Mouse (Mus musculus): ENCODE results near the gene Cep350.
A peak's percentile ranks its signal among the peaks of the same experiment; 100 is the strongest.

Cep350 gene

DNA sequence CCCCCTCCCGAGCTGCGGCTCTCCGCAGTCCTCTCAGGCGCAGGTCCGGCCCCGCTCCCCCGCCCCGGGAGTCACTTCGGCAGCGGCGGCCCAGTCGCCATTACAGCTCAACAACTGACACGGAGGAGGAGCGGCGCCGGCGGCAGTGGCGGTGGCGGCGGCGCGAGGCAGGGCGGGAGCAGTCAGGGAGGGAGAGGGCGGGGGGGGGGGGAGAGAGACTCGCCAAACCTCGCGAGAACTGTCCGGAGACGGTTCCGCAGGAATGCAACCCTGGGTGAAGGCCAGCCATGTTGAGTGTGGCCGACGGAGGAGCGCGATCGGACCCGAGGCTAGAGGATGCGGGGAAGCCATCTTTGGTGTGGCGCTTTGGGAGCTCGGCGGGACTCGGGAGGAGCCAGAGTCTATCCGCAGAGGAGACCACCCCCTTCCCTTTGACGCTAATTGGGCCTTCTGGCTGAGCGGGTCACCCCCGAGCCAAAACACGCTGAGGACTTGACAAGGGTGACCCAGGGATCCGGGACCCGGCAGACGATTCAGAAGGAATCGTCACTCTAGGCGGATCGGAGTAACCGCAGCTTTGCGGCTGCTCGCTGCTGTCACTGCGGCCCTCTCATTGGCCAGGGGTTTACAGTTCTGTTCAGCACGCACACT lies at the start of gene Cep350:
TSS of gene Cep350 (minus strand) at position 188 of the 651 bp plus-strand sequence.
- DNase-seq, result peak; percentile 97 to 98

DNA sequence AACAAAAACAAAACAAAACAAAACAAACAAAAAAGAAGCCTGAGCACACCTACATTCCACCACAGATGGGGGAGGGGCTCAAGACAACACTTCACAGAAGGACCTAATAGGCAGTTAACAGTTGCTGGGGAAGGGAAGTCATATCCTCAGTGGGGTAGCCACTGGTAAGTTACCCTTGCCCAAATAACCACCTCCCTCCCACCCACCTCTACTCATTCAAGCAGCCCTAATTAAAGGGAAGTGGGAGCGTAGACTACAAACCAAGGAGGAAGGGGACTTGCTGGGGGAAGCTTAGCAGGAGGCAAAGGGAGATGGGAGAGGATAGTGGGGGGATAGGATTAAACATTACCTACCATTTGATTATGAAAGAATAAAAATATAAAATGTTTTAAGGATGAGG lies 47.3 kb upstream of the Cep350 start:
- no peak for DNase-seq

DNA sequence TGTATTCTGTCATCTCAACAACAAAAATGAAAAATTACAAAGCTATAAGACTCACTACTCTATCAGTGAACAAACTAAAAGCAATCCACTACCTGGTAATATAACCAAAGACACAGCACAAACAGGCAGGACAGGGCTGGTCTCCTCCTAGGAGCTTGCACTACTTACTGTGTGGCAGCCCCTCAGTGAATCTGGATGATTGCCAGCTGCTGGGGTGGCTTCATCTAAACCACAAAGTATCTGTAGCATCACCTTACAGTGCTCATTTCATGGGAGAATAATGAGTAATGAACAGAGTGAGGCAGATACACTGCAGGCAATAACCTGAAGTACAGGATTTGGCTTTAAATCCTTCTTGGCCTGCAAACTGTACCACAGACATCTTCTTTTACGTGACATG lies 46.7 kb upstream of the Cep350 start:
- no peak for DNase-seq

DNA sequence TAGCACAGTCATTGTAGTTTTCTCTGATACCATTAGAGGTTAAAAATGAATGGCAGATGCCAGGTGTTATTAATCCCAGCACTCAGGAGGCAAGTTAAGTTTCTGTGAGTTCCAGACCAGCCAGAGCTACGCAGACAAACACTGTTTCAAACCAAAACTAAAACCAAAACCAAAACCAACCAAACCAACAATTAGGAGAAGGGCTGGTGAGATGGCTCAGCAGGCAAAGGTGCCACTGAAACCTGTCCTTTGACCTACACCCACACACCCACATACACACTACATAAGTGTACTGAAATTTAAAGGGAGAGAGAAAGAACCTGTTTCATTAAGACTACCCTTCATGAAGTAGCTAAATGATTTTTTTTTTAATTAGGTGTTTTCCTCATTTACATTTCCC lies 35.9 kb upstream of the Cep350 start:
- DNase-seq, result no peak

GRCm38 (mm10) chr1:156005906-156006305 lies 32.9 kb upstream of the Cep350 start:
- no peak for DNase-seq

- no peak for DNase-seq
These were observed 30.3 kb upstream of the Cep350 start for GRCm38 (mm10) chr1:156003201-156003935.

DNA sequence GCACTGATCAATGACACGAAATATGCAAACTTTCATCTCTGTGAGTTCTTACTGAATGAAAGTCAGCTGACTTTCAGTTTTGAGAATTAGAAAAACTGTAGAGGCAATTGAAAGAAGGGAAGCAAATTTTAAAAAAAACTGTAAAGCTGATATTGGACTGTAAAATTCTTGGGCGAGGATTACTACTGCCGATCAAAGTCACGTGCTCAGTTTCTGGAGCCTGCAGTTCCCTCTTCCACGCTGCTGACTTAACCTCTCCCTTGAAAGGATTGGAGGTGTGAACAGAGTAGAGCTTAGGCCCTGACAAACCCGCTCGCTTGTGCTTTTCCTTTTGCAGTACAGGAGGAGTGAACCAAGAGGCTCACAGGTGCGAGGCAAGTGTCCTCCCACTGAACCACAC lies 29.3 kb upstream of the Cep350 start:
- no peak for DNase-seq

- DNase-seq, result no peak
These were observed 22.6 kb upstream of the Cep350 start for GRCm38 (mm10) chr1:155995612-155996011.

GRCm38 (mm10) chr1:155994524-155994923 lies 21.5 kb upstream of the Cep350 start:
- no peak for DNase-seq

DNA sequence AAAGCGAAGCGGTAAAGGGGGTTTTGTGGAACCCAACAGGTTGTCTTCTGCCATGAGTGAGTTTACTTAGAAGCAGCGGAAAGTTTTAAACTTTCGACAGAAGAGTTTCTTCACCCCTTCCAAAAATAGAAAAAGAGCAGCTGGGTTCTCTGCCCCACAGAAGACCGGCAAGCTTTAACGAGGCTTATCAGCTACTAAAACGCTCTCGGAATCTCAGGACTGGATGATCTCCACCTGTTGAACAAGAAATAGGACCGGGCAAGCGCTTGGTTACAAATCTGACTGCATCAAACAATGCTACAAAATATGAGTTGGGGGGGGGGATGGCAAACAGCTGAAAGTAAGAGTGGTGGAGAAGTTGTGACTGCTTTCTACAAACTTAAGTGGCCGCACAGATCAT lies 17.3 kb upstream of the Cep350 start:
- DNase-seq, result no peak

DNA sequence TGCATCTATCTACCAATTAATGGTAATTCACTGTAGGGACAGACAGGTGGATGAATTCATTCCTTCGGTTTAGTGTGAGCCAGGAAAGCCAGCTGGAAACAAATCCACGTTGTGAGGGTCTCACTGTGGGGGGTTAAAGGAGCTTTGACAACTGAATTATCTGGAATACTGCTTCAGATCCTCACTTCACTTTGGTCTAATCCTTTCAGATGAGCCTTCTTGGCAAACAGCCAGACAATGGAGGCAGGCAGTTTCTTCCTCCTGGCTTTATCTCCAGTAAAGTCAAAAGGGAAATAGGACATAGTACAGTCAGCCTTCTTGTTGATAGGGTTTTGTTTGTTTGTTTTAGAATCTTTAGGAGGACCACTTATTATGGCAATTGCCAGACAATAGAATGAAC lies 16.3 kb upstream of the Cep350 start:
- peak in 1 of 2 experiments; percentile 23 for DNase-seq

DNA sequence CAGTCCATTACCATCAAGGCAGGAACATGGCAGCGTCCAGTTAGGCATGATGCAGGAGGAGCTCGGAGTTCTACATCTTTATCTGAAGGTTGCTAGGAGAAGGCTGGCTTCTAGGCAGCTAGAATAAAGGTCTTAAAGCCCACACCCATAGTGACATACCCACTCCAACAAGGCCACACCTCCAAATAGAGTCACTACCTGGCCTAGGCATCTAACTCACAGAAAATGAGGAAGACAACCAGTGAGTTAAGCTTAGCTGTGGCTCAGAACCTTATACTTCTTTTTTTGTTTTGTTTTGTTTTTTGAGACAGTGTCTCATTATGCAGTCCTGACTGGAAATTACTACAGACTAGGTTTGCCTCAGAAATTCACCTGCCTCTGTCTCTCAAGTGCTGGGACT lies 14.6 kb upstream of the Cep350 start:
- no peak for DNase-seq

GRCm38 (mm10) chr1:155974931-155975330 lies 1.9 kb upstream of the Cep350 start:
- DNase-seq, result no peak

GRCm38 (mm10) chr1:155973719-155974379 lies 794 bp upstream of the Cep350 start:
- DNase-seq, result peak; percentile 38 to 54

GRCm38 (mm10) chr1:155972146-155973067 lies 648 bp downstream of the Cep350 start:
- no peak for DNase-seq

- DNase-seq, result no peak
These were observed 23.9 kb downstream of the Cep350 start for GRCm38 (mm10) chr1:155949170-155949569.

GRCm38 (mm10) chr1:155944361-155944760 lies 28.7 kb downstream of the Cep350 start:
- DNase-seq, result peak in 1 of 2 experiments; percentile 12

DNA sequence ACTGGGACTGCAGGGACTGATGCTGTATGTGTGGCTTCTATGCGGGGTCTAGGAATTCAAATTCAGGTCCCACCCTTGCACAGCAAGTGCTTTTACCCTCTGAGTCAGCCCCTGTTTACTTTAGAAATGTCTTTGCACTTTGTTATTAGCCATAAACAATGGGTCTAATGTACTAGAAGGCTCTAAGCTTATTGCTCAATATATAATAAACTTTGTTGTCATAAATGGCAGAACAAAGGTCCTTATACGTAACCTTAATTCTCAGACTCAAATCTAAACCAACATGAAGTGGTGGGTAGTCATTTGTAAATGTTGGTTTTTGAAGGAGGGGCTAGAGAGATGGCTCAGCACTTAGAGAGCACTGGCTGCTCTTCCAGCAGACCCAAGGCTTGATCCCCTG lies 35.6 kb downstream of the Cep350 start:
- no peak for DNase-seq

GRCm38 (mm10) chr1:155934702-155935101 lies 38.4 kb downstream of the Cep350 start:
- no peak for DNase-seq

GRCm38 (mm10) chr1:155903561-155903960 lies 69.5 kb downstream of the Cep350 start:
- peak in 1 of 2 experiments; percentile 8 for DNase-seq

DNA sequence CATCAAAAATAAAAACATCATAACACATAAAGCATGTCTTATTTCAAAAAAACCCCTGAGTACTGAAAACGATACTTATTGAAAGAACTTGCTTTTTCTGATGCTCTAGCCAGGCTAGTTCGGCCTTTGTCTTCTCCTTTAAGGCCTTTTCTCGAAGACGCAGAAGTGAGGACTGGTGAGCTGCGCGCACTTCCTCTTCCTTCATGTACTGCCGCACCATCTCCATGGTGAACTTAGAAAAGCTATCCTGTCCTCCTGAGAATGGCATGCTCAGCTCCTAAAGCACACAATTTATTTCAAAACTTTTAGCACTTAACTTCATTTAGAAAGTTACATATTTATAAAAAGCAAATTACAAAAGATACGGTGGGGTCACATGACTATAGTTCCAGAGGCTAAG lies 71.7 kb downstream of the Cep350 start:
- no peak for DNase-seq

GRCm38 (mm10) chr1:155894382-155894781 lies 78.7 kb downstream of the Cep350 start:
- DNase-seq, result no peak

DNA sequence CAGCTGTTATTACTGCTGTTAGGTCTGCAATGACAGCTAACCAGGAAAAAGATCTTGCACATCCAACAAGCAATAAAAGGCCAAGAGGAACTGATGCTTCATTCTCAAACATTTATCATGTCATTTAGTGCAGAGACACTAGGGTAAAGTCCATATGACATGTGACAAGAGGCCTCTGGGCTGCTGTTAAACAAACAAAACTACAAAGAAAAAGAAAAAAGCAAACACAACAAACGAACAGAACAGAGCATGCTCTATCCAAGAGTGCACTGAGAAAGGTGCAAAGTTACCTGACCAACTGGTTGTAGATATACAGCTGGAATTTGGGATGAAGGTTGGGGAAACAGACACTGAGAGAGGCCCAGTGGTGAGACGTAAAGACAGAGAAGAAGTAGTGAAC lies 86.2 kb downstream of the Cep350 start:
- no peak for DNase-seq
